Mouse (Mus musculus): ENCODE measurements around the gene Pde5a.

GRCm38 (mm10) chr3:122907841-122908240 lies 179.1 kb downstream of the Pde5a start:
- TF ChIP-seq TAL1 (conservative IDR thresholded peaks at IDR 0.05; ENCODE audit: low read depth, low read length) (no peak), CTCF (IDR thresholded peaks at IDR 0.05; ENCODE audit: low read depth, low read length) (no peak)
